Comparison of ENCODE assay signal across 8 mouse cellular contexts in the genomic region with DNA sequence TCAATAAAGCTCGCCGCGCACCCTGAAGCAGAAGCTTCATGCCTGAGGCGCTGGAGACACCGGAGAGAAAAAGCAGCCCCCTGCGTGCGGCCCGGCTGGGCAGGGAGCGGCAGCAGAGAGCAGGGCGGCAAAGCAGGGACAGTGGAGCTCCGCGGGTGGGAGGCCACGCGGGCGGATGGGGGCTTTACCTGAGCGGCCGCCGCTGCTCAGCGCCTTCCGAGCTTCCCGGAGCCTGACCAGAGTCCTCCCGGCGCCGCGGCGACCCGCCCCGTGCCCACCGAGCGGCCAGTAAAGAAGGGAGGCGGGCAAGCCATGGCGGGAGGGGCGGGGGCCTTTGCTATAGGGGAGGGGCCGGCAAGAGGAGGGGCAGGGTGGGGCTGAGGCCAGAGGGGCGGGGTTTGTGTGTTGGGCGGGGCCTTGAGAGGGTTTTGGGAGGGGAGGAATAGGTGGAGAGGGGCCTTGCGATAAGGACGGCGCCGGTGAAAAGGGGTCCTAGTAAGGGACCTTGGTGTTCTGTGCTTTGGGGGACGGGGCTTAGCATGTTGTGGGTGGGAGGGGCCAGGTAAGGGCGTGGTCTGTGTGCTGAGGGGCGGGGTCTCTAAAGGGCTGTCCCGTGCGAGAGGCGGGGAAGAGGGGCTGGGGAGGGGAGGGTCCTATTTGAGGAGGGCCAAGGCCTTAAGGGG. TPM values are rescaled to one million over a fixed set of nuclear protein-coding genes. Genes with fewer than 3 reads are reported as not detected.
DNase-seq lines count a peak whose midpoint lies in the region; ATAC-seq and TF ChIP-seq lines count a peak whose summit lies in the region.

A gene (minus strand): TSS at position 326 of the 683 bp plus-strand sequence.

- H3K9ac ChIP-seq in forebrain, postnatal 0 days: peak within 1 kb of the TSS; percentile 69
- peak within 1 kb of the TSS; percentile 75 for H3K9ac ChIP-seq in hindbrain, postnatal 0 days (replicated peaks; ENCODE audit: low read length)

- peak; percentile 49 for DNase-seq in WW6 (ENCODE audit: low read depth, low spot score)
- DNase-seq in cerebellum, adult 2 months: peak; percentile 46 to 65
- DNase-seq in forebrain, postnatal 0 days: peak; percentile 74
- DNase-seq in hindbrain, postnatal 0 days (ENCODE audit: low spot score): peak; percentile 75
- DNase-seq in left cerebral cortex, postnatal 25 days (ENCODE audit: low spot score in 2 of 2): peak; percentile 56 to 62
- peak; percentile 70 for DNase-seq in right cerebral cortex, postnatal 14 days
- DNase-seq in c-Kit-positive CD71-positive TER-119-positive erythroid progenitor cells, embryonic 14.5 days (ENCODE audit: low spot score): no peak

- 3% methylated on average over 46 of the region's 46 CpGs for WGBS in cerebellum, adult 2 months
- 3% methylated on average over 43 of the region's 46 CpGs for WGBS in forebrain, postnatal 0 days
- under 1% methylated on average over 44 of the region's 46 CpGs for WGBS in hindbrain, postnatal 0 days

- TF ChIP-seq CTCF in cerebellum, adult 2 months (IDR thresholded peaks at IDR 0.05; ENCODE audit: borderline replicate concordance, insufficient read depth, low read depth, low read length): no peak
- TF ChIP-seq CTCF in forebrain, postnatal 0 days (IDR thresholded peaks at IDR 0.05; ENCODE audit: low read depth): peak; percentile 60
- TF ChIP-seq CTCF in hindbrain, postnatal 0 days (IDR thresholded peaks at IDR 0.05; ENCODE audit: low read depth): peak; percentile 51

- no peaks in the 10 kb centered on the region for H3K9me3 ChIP-seq in forebrain, postnatal 0 days (ENCODE audit: low read length)
- H3K9me3 ChIP-seq in hindbrain, postnatal 0 days (ENCODE audit: low read length): no peaks in the 10 kb centered on the region
- H3K9me3 ChIP-seq in megakaryocyte, embryonic 14.5 days: no peaks in the 10 kb centered on the region

- intact Hi-C loops in left cerebral cortex, postnatal 25 days (cut with DNase I): no loop called here

- peaks cover 3% of the 10 kb centered on the region; the same call in 1 of the 2 replicates for H3K4me1 ChIP-seq in cerebellum, adult 2 months (ENCODE audit: control insufficient read depth, insufficient read depth, low read length)
- no peaks in the 10 kb centered on the region for H3K4me1 ChIP-seq in forebrain, postnatal 0 days (ENCODE audit: insufficient read depth)
- H3K4me1 ChIP-seq in hindbrain, postnatal 0 days (ENCODE audit: insufficient read depth, low read length): peaks cover 7% of the 10 kb centered on the region
- peaks cover 22% of the 10 kb centered on the region for H3K4me1 ChIP-seq in megakaryocyte, embryonic 14.5 days

- peak within 1 kb of the TSS; percentile 96 for H3K4me3 ChIP-seq in cerebellum, adult 2 months (replicated peaks; ENCODE audit: insufficient read depth, low read depth, low read length)
- peak within 1 kb of the TSS; percentile 69 for H3K4me3 ChIP-seq in forebrain, postnatal 0 days (ENCODE audit: low read depth, low read length)
- H3K4me3 ChIP-seq in hindbrain, postnatal 0 days (ENCODE audit: low read length): peak within 1 kb of the TSS; percentile 65
- peak within 1 kb of the TSS; percentile 87 for H3K4me3 ChIP-seq in megakaryocyte, embryonic 14.5 days (replicated peaks)

- H3K36me3 ChIP-seq in forebrain, postnatal 0 days (ENCODE audit: insufficient read depth): no peaks in the 10 kb centered on the region
- H3K36me3 ChIP-seq in hindbrain, postnatal 0 days (ENCODE audit: insufficient read depth, low read length): no peaks in the 10 kb centered on the region
- H3K36me3 ChIP-seq in megakaryocyte, embryonic 14.5 days (replicated peaks; ENCODE audit: low read length): no peaks in the 10 kb centered on the region

- no peaks in the 10 kb centered on the region for H3K27me3 ChIP-seq in cerebellum, adult 2 months (ENCODE audit: control insufficient read depth, insufficient read depth, low read length)
- no peaks in the 10 kb centered on the region for H3K27me3 ChIP-seq in forebrain, postnatal 0 days (ENCODE audit: insufficient read depth, low read length)
- H3K27me3 ChIP-seq in hindbrain, postnatal 0 days (ENCODE audit: insufficient read depth, low read length): no peaks in the 10 kb centered on the region
- peaks cover 74% of the 10 kb centered on the region for H3K27me3 ChIP-seq in megakaryocyte, embryonic 14.5 days (replicated peaks)

- H3K27ac ChIP-seq in cerebellum, adult 2 months (ENCODE audit: insufficient read depth, low read length): no peak within 1 kb of the TSS
- H3K27ac ChIP-seq in forebrain, postnatal 0 days (ENCODE audit: low read depth, low read length): peak within 1 kb of the TSS; percentile 74
- peak within 1 kb of the TSS; percentile 75 for H3K27ac ChIP-seq in hindbrain, postnatal 0 days

- no peak for TF ChIP-seq POLR2A in cerebellum, adult 2 months (IDR thresholded peaks at IDR 0.05; ENCODE audit: borderline replicate concordance, insufficient read depth, low read length)

- H3K4me2 ChIP-seq in forebrain, postnatal 0 days (ENCODE audit: low read depth): peak within 1 kb of the TSS; percentile 79
- H3K4me2 ChIP-seq in hindbrain, postnatal 0 days (ENCODE audit: low read depth, low read length): peak within 1 kb of the TSS; percentile 63

- ATAC-seq in forebrain, postnatal 0 days: peak; percentile 59
- peak; percentile 78 for ATAC-seq in hindbrain, postnatal 0 days

RNA-seq across cellular contexts. Expression of the gene that starts here (rescaled TPM):
- polyA plus RNA-seq in cerebellum, adult 2 months (2012; rRNA removed): 1.5 and 1.8 TPM in 2 replicates
- total RNA-seq in forebrain, postnatal 0 days (2014; rRNA removed): 19.7 and 24.1 TPM in 2 replicates
- polyA plus RNA-seq in forebrain, postnatal 0 days (2015; fragmentation: Nextera tagmentation; extraction: Ambion mirVana): 15.7 and 22.4 TPM in 2 replicates
- 27.8 and 31.4 TPM in 2 replicates for total RNA-seq in hindbrain, postnatal 0 days (2014; rRNA removed)
- polyA plus RNA-seq in hindbrain, postnatal 0 days (2015; fragmentation: Nextera tagmentation; extraction: Ambion mirVana): 22.1 and 24.3 TPM in 2 replicates
- 10 to 100 TPM; 13.2 to 13.6 TPM for total RNA-seq in left cerebral cortex, postnatal 25 days (2021)
- 0.03 TPM in 1 of 2 replicates, not detected in the other for polyA plus RNA-seq in megakaryocyte, embryonic 14.5 days (2012; ENCODE audit: insufficient read depth, low replicate concordance)
